Mouse (Mus musculus) hindbrain, postnatal 0 days (tissue): ENCODE measurements around the gene Arid3a. TPM values are rescaled to one million over a fixed set of nuclear protein-coding genes. Genes with fewer than 3 reads are reported as not detected.
A peak's percentile ranks its signal among the peaks of the same experiment; 100 is the strongest.

Experiments used
- ATAC-seq: fragments of 200-750 bp; cut with Nextera tagmentation; 2 replicates; pipeline ENCODE4 v1.8.0; 2017; ENCODE audit warnings: mild to moderate bottlenecking, moderate TSS enrichment, moderate library complexity
- DNase-seq: peaks from one replicate; pipeline ENCODE4 v3.0.0-alpha.2; 2015; ENCODE audit warnings: low spot score
- H3K27ac ChIP-seq: fragments of 300-500 bp; sonication (generic); 2 replicates; pipeline ENCODE4 v1.5.1; 2014; ENCODE audit warnings: mild to moderate bottlenecking
- H3K27me3 ChIP-seq: fragments of 300-500 bp; sonication (generic); 2 replicates; pipeline ENCODE4 v1.6.1; 2014; ENCODE audit warnings: low read length, mixed read lengths; ENCODE audit not compliant: insufficient read depth
- H3K36me3 ChIP-seq: fragments of 300-500 bp; sonication (generic); 2 replicates; pipeline ENCODE4 v1.6.1; 2014; ENCODE audit warnings: low read length, mixed read lengths; ENCODE audit not compliant: insufficient read depth
- H3K4me1 ChIP-seq: fragments of 300-500 bp; sonication (generic); 2 replicates; pipeline ENCODE4 v1.6.1; 2014; ENCODE audit warnings: antibody characterized with exemption, low read length, mixed read lengths; ENCODE audit not compliant: insufficient read depth
- H3K4me2 ChIP-seq: fragments of 300-500 bp; sonication (generic); 2 replicates; pipeline ENCODE4 v1.6.1; 2014; ENCODE audit warnings: low read depth, mild to moderate bottlenecking, low read length, moderate library complexity, mixed read lengths
- H3K4me3 ChIP-seq: fragments of 300-500 bp; sonication (generic); 2 replicates; pipeline ENCODE4 v1.5.1; 2014; ENCODE audit warnings: low read length
- H3K9ac ChIP-seq: fragments of 300-500 bp; sonication (generic); replicated peaks from 2 replicates; pipeline ENCODE4 v1.6.1; 2014; ENCODE audit warnings: mild to moderate bottlenecking, low read length, moderate library complexity, mixed read lengths
- H3K9me3 ChIP-seq: fragments of 300-500 bp; sonication (generic); 2 replicates; pipeline ENCODE4 v1.6.1; 2016; ENCODE audit warnings: low read length, mixed read lengths
- CTCF ChIP-seq: IDR thresholded peaks from 2 replicates; pipeline ENCODE4 v1.5.1; 2016; ENCODE audit warnings: antibody characterized with exemption, control low read depth, low read depth
- WGBS: fragments of 180-500 bp; shearing (Covaris S2); extraction: QIAGEN DNeasy Blood & Tissue Kit; methylation state at CpG from one replicate; pipeline ENCODE4 v1.1.7; 2014; 5-methylcytosine and 5-hydroxymethylcytosine counted together
- polyA plus RNA-seq: library from polyadenylated mRNA; unstranded; fragments of >200 nt; fragmentation: Nextera tagmentation; extraction: Ambion mirVana; gene quantifications from 2 replicates; pipeline ENCODE4 v1.2.1, GENCODE M21; 2015
- total RNA-seq: library from RNA; depleted of rRNA; stranded (reverse); fragments of >200 nt; gene quantifications from 2 replicates; pipeline ENCODE4 v1.2.3, GENCODE M21; 2014

Arid3a gene
- total and polyA plus RNA-seq, 2 experiments from 2014 or later, result 2.6 to 10.1 TPM

DNA sequence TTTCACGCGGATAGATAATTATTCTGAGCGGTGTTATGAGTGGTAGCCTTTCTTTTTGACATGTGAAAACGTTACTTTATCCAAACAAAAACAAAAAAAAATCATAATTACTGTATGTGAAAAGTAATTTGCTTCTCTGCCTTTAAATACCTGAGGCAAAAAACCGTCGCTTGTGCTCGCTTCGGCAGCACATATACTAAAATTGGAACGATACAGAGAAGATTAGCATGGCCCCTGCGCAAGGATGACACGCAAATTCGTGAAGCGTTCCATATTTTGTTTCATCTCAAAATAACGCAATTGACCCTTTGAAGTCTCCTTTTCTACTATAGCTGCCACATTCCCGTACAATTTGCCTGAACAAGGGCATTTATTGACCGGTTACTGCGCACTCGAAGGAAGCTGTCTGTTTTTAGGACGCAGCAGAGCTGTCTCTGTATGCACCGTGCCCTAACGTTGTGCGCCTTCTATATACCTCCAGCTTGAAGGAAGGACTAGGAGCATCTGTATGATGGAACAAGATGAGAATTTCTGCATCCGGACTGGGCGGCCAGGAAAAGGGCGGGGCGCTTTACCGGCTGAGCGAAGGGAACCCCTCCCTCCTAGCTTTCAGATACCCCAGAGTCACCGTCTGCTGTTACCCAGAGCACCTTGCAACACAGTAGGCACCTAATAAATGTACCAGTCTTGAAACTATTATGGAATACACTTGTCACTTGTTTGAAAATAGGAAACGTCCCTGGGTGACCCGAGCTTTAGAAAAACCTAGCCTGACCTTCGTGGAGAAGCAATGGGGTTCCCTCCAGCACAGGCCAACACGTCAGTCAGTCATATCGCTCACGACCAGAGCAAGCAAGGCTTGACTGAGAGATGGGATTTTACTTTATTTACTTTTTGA is 58.7 kb downstream of the Arid3a start:
- ATAC-seq (no peak), DNase-seq (peak; percentile 77)
- Histone ChIP-seq H3K27ac (peak overlapping the region; percentile 97), H3K27me3 (peaks cover 22% of the 10 kb centered on the region), H3K4me2 (peak overlapping the region; percentile 68), H3K4me1 (peaks cover 21% of the 10 kb centered on the region), H3K9ac (peak overlapping the region; percentile 87), H3K9me3 (no peaks in the 10 kb centered on the region), H3K36me3 (no peaks in the 10 kb centered on the region), H3K4me3 (peak overlapping the region; percentile 68)
- WGBS, result 2% methylated on average over 35 of the region's 35 CpGs
- TF ChIP-seq CTCF, result no peak

DNA sequence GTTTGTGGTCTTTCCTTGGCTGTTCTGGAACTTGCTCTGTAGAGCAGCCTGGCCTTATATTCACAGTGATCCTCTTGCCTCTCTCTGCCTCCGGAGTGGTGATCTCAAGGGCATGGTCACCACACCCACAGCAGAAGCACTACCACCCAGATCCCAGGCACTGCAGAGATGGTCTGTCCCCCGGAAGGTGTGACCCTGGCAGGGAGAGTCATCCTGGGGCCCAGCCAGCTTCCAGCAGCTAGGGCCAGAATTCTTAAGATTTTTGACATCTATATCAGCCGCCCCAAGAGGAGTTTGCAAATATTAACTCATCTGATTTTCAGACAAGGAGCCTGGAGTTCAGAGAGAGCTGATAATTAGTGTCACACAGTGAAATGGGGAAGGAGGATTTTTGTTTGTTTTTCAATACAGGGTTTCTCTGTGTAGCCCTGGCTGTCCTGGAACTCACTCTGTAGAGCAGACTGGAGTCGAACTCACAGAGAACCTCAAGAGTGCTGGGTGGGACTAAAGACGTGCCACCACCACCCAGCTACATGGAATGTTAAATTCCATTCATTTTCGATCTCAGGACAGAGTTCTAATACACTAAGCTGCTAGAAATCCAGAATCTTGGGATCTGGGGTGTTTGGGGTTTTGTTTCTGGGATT is 59.5 kb downstream of the Arid3a start:
- Histone ChIP-seq H3K4me1 (peaks cover 21% of the 10 kb centered on the region), H3K27ac (peak overlapping the region; percentile 97), H3K9ac (peak overlapping the region; percentile 87; the same call in 1 of the 2 replicates), H3K9me3 (no peaks in the 10 kb centered on the region), H3K27me3 (peaks cover 22% of the 10 kb centered on the region), H3K4me2 (peak overlapping the region; percentile 68), H3K4me3 (peak overlapping the region; percentile 68), H3K36me3 (no peaks in the 10 kb centered on the region)
- no peak for TF ChIP-seq CTCF
- WGBS, result 41% methylated on average over 6 of the region's 6 CpGs
- DNase-seq (no peak), ATAC-seq (no peak)

GRCm38 (mm10) chr10:79986963-79987362 is 60.1 kb downstream of the Arid3a start:
- 2% methylated on average over 11 of the region's 11 CpGs for WGBS
- H3K4me1 ChIP-seq, result peaks cover 19% of the 10 kb centered on the region
- ATAC-seq (no peak), DNase-seq (peak; percentile 90)
- H3K27ac ChIP-seq, result peak overlapping the region; percentile 97
- H3K4me3 ChIP-seq, result 0 out of 2 replicates have a peak overlapping the region, but pooled peaks have one; percentile 4
- H3K4me2 ChIP-seq, result peak overlapping the region; percentile 68
- TF ChIP-seq CTCF, result peak; percentile 90
- no peak overlapping the region for H3K9ac ChIP-seq
- H3K9me3 ChIP-seq, result no peaks in the 10 kb centered on the region
- H3K36me3 ChIP-seq, result no peaks in the 10 kb centered on the region
- peaks cover 22% of the 10 kb centered on the region for H3K27me3 ChIP-seq

DNA sequence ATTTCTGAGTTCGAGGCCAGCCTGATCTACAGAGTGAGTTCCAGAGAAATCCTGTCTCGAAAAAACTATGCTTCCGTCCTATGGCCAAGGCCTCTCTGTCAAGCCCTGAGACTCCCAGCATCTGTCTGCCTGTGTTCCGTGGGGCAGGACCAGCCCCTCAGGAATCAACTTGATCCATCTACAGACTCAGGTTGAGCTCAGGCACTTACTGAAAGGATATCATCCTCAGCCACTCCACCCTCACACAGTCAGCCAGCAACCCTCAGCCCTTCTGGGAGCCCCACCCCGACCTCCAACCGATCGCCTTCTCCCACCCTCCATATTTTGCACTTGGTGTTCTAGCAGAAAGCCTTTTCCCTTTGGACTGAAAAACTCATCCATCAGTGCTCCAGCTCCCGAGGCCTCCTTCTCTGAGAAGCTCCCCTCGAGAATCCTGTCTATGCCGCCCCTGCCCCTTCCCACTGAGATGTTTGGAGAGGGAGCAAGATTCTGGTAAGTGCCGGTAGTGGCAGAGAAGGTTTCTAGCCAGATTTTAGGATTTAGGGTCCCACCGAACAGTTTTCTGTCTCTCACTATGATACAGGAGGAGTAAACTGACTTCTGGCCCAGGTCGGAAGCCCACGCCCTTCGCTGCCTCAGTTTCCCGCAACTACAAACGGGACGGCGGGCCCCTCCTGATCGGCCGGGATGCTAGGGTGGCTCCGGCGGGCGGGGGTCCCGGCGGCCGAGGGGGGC is 61.1 kb downstream of the Arid3a start:
- 12% methylated on average over 27 of the region's 27 CpGs for WGBS
- peaks cover 22% of the 10 kb centered on the region for H3K27me3 ChIP-seq
- H3K27ac ChIP-seq, result peak overlapping the region; percentile 32; the same call in 1 of the 2 replicates
- no peaks in the 10 kb centered on the region for H3K36me3 ChIP-seq
- H3K4me3 ChIP-seq, result peak overlapping the region; percentile 44
- ATAC-seq (no peak), DNase-seq (no peak)
- no peak for TF ChIP-seq CTCF
- H3K4me1 ChIP-seq, result peaks cover 12% of the 10 kb centered on the region
- no peaks in the 10 kb centered on the region for H3K9me3 ChIP-seq
- H3K4me2 ChIP-seq, result peak overlapping the region; percentile 67
- peak overlapping the region; percentile 38 for H3K9ac ChIP-seq

- H3K4me1 ChIP-seq, result peaks cover 7% of the 10 kb centered on the region
- peak within 1 kb of the TSS; percentile 67 for H3K4me2 ChIP-seq
- TF ChIP-seq CTCF, result no peak
- ATAC-seq (no peak), DNase-seq (no peak)
- peak within 1 kb of the TSS; percentile 44 for H3K4me3 ChIP-seq
- H3K36me3 ChIP-seq, result no peaks in the 10 kb centered on the region
- H3K9me3 ChIP-seq, result no peaks in the 10 kb centered on the region
- H3K9ac ChIP-seq, result peak within 1 kb of the TSS; percentile 38
- WGBS, result 2% methylated on average over 59 of the region's 59 CpGs
- H3K27me3 ChIP-seq, result peaks cover 22% of the 10 kb centered on the region
- peak within 1 kb of the TSS; percentile 32; the same call in 1 of the 2 replicates for H3K27ac ChIP-seq
Observed at GRCm38 (mm10) chr10:79988506-79989271, 61.8 kb downstream of the Arid3a start, which contains the start of gene Cnn2. TSS of gene Cnn2 (plus strand) at chr10:79988584.
